Mouse (Mus musculus) C2C12 (cell line): ENCODE measurements around the gene Itgax.

Experiments
- CEBPB ChIP-seq: IDR thresholded peaks from one replicate; pipeline ENCODE4 v1.6.1; 2011; ENCODE audit warnings: low read depth, mild to moderate bottlenecking, control low read depth, moderate library complexity
- CTCF ChIP-seq: IDR thresholded peaks from one replicate; pipeline ENCODE4 v1.5.1; 2011; ENCODE audit not compliant: control insufficient read depth, insufficient read depth, insufficient read length
- FOSL1 ChIP-seq: IDR thresholded peaks from one replicate; pipeline ENCODE4 v1.8.0; 2011; ENCODE audit warnings: mild to moderate bottlenecking, low read length; ENCODE audit not compliant: poor library complexity, insufficient read depth, severe bottlenecking
- MAX ChIP-seq: IDR thresholded peaks from one replicate; pipeline ENCODE4 v1.6.1; 2011; ENCODE audit warnings: mild to moderate bottlenecking, control low read depth
- MYOD1 ChIP-seq: IDR thresholded peaks from one replicate; pipeline ENCODE4 v1.6.1; 2011; ENCODE audit warnings: low read depth; ENCODE audit not compliant: control insufficient read depth, insufficient read length
- MYOG ChIP-seq: IDR thresholded peaks from one replicate; pipeline ENCODE4 v1.6.1; 2011; ENCODE audit not compliant: control insufficient read depth, insufficient read length; ENCODE audit errors: extremely low read depth
- USF1 ChIP-seq: IDR thresholded peaks from one replicate; pipeline ENCODE4 v1.6.1; 2011; ENCODE audit warnings: low read depth, mild to moderate bottlenecking, control low read depth, moderate library complexity

DNA sequence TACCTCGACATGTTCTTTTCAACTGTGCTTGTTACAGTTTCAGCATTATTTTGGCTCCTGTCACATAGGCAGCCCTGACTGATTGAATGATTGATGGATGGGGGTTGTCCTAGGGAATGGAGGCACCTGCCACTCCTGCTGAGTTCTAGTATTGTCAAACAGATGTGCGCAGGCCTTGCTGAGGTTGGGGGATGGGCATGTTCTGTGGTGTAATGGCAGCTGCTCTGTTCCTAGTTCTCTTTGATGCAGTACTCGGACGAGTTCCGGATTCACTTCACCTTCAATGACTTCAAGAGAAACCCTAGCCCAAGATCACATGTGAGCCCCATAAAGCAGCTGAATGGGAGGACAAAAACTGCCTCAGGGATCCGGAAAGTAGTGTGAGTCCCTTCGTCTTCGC, 49.3 kb upstream of the Itgax start:
- TF ChIP-seq MYOG = no peak
- TF ChIP-seq CTCF = no peak
- TF ChIP-seq MAX = no peak
- no peak for TF ChIP-seq USF1
- no peak for TF ChIP-seq CEBPB
- TF ChIP-seq MYOD1 = no peak
- no peak for TF ChIP-seq FOSL1
